Mouse (Mus musculus): Measurements from ENCODE around the gene Hist2h2ab. TPM values are rescaled to one million over a fixed set of nuclear protein-coding genes. Genes with fewer than 3 reads are reported as not detected.
A peak's percentile ranks its signal among the peaks of the same experiment; 100 is the strongest.
"Not testable (repeated sequence)": the region's sequence is repeated elsewhere in the genome, so short reads cannot be mapped to it uniquely, and the experiment has no call there.

The Hist2h2ab gene
- polyA plus RNA-seq, 2 experiments, result 0.99 to 1.7 TPM

DNA sequence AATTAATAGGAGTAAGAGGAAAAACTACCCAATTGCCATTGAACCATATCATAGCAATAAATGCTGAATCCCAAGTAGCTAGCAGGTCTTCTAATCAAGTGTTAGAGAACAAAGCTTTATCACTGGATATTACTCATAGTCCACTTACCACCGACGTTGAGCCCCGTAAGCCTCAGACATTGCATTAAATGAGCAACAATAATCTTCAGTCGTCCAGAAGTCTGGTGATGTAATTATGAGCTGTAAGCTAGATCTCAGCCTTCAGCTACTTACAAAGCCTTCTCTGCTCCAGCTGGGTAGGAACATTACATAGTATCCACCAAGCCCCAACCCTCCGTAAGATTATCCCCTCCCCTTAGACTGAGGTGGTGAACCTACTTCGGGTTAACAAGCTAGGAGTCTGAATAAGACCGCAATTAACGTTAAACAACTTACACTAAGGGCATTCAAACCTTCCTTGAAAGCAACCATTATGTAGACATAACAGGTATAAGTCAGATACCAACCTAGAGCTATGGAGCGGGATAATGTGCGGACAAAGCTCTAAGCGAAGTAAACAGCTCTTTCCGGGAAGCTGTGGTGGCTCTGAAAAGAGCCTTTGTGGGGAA is 18.3 kb downstream of the Hist2h2ab start:
- Histone ChIP-seq H3K4me3 (replicated peaks; ENCODE audit: low read length) (peak overlapping the region; percentile 41), H3K27me3 (ENCODE audit: control insufficient read depth, insufficient read depth, low read length) (no peaks in the 10 kb centered on the region), H3K9ac (ENCODE audit: low read depth, low read length, severe bottlenecking) (peak overlapping the region; percentile 66), H3K4me2 (replicated peaks; ENCODE audit: low read depth, low read length, severe bottlenecking) (peak overlapping the region; percentile 52), H3K4me1 (ENCODE audit: control insufficient read depth, insufficient read depth, low read length) (peaks cover 10% of the 10 kb centered on the region; the same call in 1 of the 2 replicates), H3K9me3 (ENCODE audit: control insufficient read depth, low read length) (no peaks in the 10 kb centered on the region), H3K36me3 (ENCODE audit: control insufficient read depth, insufficient read depth, low read length) (no peaks in the 10 kb centered on the region), H3K27ac (replicated peaks; ENCODE audit: low read depth, low read length) (peak overlapping the region; percentile 68)
- under 1% methylated on average over 12 of the region's 12 CpGs for WGBS
- ATAC-seq (ENCODE audit: low FRiP score, low read depth) (no peak), DNase-seq (ENCODE audit: low spot score) (peak; percentile 32)
- peak; percentile 45; the same call in 1 of the 2 replicates for TF ChIP-seq POLR2A (IDR thresholded peaks at IDR 0.05; ENCODE audit: borderline replicate concordance, extremely low read depth, insufficient read depth, insufficient read length)

DNA sequence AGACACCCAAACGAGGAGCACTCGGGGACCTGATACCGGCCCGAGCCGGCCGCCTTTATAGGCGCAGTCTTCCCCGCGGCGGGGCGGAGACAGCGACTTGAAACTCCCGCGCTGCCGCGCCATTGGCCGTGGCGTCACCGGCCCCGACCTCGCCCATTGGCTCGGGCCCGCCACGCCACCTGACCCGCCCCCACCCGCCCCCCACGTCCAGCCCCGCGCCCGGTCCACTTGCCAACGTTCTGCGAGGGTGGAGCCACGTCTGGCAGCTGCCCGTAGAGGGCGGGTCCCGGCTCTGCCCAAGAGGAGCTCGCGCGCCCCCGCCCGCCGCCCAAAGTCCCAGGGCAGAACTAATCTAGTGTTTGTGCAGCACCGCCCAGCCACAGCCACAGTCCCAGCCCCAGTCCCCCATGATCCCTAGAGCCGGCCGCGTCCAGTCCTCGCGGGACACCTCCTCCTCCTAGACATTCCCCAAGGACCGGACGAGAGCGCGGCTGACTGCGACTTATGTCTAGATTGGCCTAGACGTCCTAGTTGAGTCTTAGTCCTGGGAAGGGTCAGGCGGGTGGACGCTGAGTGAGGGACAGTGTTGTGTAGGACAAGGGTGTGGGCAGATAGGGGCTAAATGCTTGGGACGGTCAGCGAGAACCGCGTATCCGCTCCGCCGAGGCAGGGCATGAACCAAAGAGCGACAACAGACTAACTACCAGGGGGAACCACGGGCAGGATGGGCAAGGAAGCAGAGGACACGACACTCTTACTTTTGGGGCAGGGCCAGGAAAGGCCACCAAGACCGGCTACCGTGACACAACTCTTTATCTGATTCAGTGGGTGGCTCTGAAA is 19.5 kb downstream of the Hist2h2ab start, which contains the start of gene Hist2h3c2:
Gene Hist2h3c2 (minus strand): TSS at position 174 of the 840 bp plus-strand sequence.
- DNase-seq (ENCODE audit: low spot score); H3K36me3 ChIP-seq (ENCODE audit: control insufficient read depth, insufficient read depth, low read length); H3K27me3 ChIP-seq (ENCODE audit: control insufficient read depth, insufficient read depth, low read length); H3K9me3 ChIP-seq (ENCODE audit: control insufficient read depth, low read length): not testable (repeated sequence)
- Histone ChIP-seq H3K4me2 (replicated peaks; ENCODE audit: low read depth, low read length, severe bottlenecking) (peak within 1 kb of the TSS; percentile 52), H3K4me1 (ENCODE audit: control insufficient read depth, insufficient read depth, low read length) (peaks cover 15% of the 10 kb centered on the region), H3K9ac (ENCODE audit: low read depth, low read length, severe bottlenecking) (peak within 1 kb of the TSS; percentile 66), H3K4me3 (replicated peaks; ENCODE audit: low read length) (peak within 1 kb of the TSS; percentile 41), H3K27ac (replicated peaks; ENCODE audit: low read depth, low read length) (peak within 1 kb of the TSS; percentile 68)
- WGBS, result 0% methylated on average over 9 of the region's 68 CpGs
- ATAC-seq (ENCODE audit: low FRiP score, low read depth), result peak; percentile 86

GRCm38 (mm10) chr3:96239949-96240798 is 20.5 kb downstream of the Hist2h2ab start, which contains the start of gene Hist2h2aa2:
Gene Hist2h2aa2 (minus strand): TSS chr3:96240276.
- H3K27ac ChIP-seq (replicated peaks; ENCODE audit: low read depth, low read length), result peak within 1 kb of the TSS; percentile 80
- peak within 1 kb of the TSS; percentile 42 for H3K9ac ChIP-seq (ENCODE audit: low read depth, low read length, severe bottlenecking)
- peak; percentile 40 for DNase-seq (ENCODE audit: low spot score)
- not testable (repeated sequence) for H3K9me3 ChIP-seq (ENCODE audit: control insufficient read depth, low read length); H3K27me3 ChIP-seq (ENCODE audit: control insufficient read depth, insufficient read depth, low read length); H3K36me3 ChIP-seq (ENCODE audit: control insufficient read depth, insufficient read depth, low read length)
- peak within 1 kb of the TSS; percentile 40 for H3K4me2 ChIP-seq (replicated peaks; ENCODE audit: low read depth, low read length, severe bottlenecking)
- H3K4me3 ChIP-seq (replicated peaks; ENCODE audit: low read length), result peak within 1 kb of the TSS; percentile 28
- H3K4me1 ChIP-seq (ENCODE audit: control insufficient read depth, insufficient read depth, low read length), result peaks cover 19% of the 10 kb centered on the region
- 14% methylated on average over 9 of the region's 85 CpGs for WGBS
- peak; percentile 84 for ATAC-seq (ENCODE audit: low FRiP score, low read depth)

DNA sequence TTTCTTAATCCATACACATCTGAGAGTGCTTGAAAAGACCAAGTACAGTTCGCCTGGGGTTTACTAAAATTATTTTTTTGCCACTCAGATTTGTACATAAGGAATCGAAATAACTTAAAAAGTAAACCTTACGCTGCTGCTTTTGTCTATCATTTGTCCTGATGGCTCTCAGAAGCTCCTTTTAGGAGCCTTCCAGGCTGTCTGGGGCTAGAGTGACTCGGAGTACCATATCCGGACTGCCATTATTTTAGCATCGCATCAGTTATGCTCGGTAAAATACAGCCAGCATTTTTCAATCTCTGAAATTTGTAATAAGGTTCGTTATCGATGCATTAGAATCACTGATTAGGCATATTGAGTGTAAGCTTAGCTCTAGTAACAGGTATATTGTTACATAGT is 21.1 kb downstream of the Hist2h2ab start:
- Histone ChIP-seq H3K27me3 (ENCODE audit: control insufficient read depth, insufficient read depth, low read length) (no peaks in the 10 kb centered on the region), H3K4me3 (replicated peaks; ENCODE audit: low read length) (peak overlapping the region; percentile 22), H3K4me1 (ENCODE audit: control insufficient read depth, insufficient read depth, low read length) (peaks cover 19% of the 10 kb centered on the region), H3K4me2 (replicated peaks; ENCODE audit: low read depth, low read length, severe bottlenecking) (peak overlapping the region; percentile 40), H3K36me3 (ENCODE audit: control insufficient read depth, insufficient read depth, low read length) (no peaks in the 10 kb centered on the region), H3K27ac (replicated peaks; ENCODE audit: low read depth, low read length) (peak overlapping the region; percentile 80), H3K9me3 (ENCODE audit: control insufficient read depth, low read length) (no peaks in the 10 kb centered on the region), H3K9ac (ENCODE audit: low read depth, low read length, severe bottlenecking) (peak overlapping the region; percentile 42)
- DNase-seq (ENCODE audit: low spot score) (no peak), ATAC-seq (ENCODE audit: low FRiP score, low read depth) (no peak)
- no peak for TF ChIP-seq POLR2A (IDR thresholded peaks at IDR 0.05; ENCODE audit: borderline replicate concordance, extremely low read depth, insufficient read depth, insufficient read length)
- WGBS, result 82% methylated on average over 9 of the region's 9 CpGs

Data from limb, embryonic 14.5 days (tissue).